Mouse (Mus musculus) MEL (cell line): ENCODE data around the gene Lrrc4.

ENCODE experiments used
- ELF1 ChIP-seq: IDR thresholded peaks from 2 replicates; pipeline ENCODE4 v1.6.1; 2014; ENCODE audit warnings: low read depth, mild to moderate bottlenecking, inconsistent platforms, low read length, improper control_type of control experiment, moderate library complexity
- POLR2A ChIP-seq, 2 experiments: IDR thresholded peaks; 2 replicates each; pipeline ENCODE4 v1.6.1; 2011 to 2012; ENCODE audit warnings: low read length in 2 of 2, mild to moderate bottlenecking in 2 of 2, control low read depth in 1 of 2, improper control_type of control experiment in 1 of 2, low read depth in 1 of 2, moderate library complexity in 1 of 2; ENCODE audit not compliant: control insufficient read depth in 1 of 2, insufficient read depth in 1 of 2, poor library complexity in 1 of 2

DNA sequence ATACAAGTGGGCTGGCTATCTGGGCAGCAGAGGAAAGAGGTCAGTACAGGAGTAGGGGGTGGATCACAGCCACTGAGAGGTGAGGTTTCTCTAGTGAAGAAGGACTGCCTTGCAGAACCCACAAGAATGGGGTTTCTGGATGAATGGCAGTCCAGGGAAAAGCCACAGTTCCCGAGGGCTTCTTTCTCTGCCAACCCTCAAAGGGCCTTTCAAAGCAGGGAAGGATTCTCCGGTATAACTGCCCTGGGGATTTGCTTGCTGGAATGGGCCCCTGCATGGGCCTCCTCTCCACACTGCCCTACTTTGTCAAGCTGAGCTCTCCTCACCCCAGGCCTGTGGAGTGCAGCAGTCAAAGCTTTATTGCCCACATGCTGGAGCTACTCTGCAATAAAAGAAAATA, 22.1 kb upstream of the Lrrc4 start:
- TF ChIP-seq POLR2A (IDR thresholded peaks at IDR 0.05; ENCODE audit: control insufficient read depth in 1 of 2, insufficient read depth in 1 of 2, low read depth in 1 of 2, low read length in 2 of 2, poor library complexity in 1 of 2) (no peak), ELF1 (no peak)
